Mouse (Mus musculus) gastrocnemius, postnatal 10 days (tissue): ENCODE measurements at regions not wholly inside any gene's neighbourhood (a gene's known extent, or its start where the extent isn't known, plus 50 kb on each side); places are given as distances from the start of the nearest gene placed in this dataset.

Source experiments
- DNase-seq: peaks from one replicate; pipeline ENCODE4 v3.0.0; 2021; ENCODE audit warnings: mixed read lengths

DNA sequence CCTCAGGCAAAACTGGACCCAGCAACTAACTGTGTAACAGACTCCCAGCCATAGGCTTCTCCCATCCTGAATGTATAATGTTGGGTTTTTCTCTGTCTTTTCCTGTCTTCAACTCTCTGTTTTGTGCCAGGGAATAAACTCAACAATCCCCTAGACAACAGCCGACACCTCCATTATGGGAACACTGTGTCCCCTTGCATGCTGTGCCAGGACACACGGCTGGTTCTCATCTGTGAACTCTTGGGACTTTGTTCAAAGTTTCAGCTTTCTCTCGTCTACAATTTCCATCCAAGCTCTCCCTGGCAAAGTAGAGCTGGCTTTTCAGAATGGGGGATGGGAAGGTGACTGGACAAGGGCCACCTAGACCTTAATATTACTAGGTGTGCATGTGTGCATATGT lies 56.1 kb upstream of the Kcng1 start:
- DNase-seq, result no peak

DNA sequence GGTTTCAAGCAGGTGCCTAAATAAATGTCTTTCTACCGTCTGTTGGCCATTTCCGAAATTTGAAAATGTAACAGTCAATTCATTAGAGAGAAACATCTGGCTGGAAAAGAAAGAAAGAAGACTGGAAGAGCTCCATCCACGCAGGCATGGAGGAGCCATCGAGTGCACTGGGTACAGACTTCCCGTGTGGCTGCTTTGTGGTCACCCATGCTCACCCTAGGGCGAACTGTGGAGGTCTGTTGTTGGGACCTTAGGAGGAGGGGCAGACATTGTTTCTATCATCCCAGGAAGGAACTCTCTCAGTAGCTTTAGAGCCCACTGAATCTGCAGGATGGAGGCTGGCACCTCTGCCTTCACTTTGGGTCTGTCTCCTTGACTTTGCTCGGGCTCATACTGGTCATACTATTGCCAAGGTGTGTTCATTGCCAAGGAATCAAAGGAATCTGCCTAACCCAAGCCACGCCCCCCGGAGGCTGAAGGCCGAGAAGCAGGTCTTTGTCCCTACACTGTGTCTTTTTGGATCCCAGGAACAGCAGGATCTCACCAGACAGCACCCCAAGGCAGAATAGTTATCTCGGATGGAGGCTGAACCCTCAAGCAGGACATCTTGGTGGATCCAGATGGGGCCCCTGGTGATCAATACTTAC lies 54.3 kb upstream of the Kcng1 start:
- no peak for DNase-seq

DNA sequence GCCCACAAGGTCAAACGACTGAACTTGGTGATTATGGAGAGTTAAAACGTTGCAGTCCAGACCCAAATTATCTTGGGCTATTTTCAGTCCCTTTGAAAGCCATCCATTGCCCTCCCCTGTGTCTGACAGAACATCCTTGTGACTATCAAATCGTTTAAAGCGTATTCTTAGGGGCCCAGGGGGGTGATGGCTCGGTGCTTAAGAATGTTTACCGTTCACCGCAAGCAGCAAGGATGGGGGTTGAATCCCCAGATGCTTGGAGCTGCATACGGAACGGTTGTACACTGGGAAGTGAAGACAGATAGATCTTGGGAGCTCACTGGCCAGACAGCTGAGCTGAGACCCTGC lies 52.7 kb upstream of the Kcng1 start:
- no peak for DNase-seq

DNA sequence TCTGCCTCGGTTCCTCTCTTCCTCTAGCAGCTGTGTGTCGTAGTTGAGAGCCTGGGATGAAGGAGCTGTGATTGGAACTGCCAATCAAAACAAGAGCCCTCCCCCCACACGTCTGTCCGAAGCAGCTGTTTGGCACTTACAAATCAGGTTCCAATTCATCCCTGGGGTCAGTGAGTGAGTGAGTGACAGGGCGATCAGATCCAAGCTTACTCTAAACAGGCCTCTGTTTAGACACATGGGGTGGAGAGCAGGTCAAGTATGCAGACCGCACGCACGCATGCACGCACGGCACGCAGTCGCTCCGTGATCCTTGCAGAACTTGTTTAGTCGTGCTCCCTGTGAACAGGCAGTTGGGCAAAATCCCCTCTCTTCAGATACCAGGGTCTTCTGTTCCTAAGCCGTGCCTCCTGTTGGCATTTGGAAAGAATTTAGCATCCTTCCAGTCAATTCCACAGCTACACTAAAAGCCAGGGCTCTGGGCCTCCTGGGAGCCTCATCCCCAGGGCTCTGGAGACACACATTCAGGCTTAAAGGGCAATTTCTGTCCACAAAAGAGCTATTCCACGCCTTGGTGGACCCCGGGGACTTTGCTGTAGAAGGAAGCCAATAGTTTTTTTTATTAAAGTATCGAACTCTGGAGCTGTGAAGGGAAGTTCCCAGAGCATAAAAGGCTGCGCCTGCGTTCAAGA lies 52.2 kb upstream of the Kcng1 start:
- no peak for DNase-seq

DNA sequence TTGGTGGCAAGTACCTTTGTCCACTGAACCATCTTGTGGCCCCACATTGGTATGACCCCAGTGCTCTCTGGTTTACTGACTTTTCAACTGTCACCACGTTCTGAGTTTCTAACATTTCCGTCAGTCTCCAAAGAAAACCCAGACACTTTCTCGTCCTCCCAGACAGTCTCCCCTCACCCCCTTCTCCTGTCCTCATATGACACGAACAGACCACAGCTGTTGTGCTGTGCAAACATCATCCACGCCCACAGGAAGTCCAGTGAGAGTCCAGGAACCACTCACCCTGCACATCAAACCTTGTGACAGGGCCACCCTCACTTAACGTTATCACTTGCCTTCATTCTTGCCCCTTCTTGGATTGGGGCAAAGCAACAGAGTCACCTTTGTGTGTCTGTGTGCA lies 51.4 kb upstream of the Kcng1 start:
- no peak for DNase-seq
